Mouse (Mus musculus) CH12F3 (cell line): ENCODE measurements at regions not wholly inside any gene's neighbourhood (a gene's known extent, or its start where the extent isn't known, plus 50 kb on each side); places are given as distances from the start of the nearest gene placed in this dataset.

Source experiments
- in situ Hi-C: fragments of 300-500 bp; cut with MboI; formaldehyde crosslinking; loops from 2 replicates; pipeline ENCODE4 v1.14.3; 2020; ENCODE audit warnings: low sequenced_read_pairs

GRCm38 (mm10) chr3:52764166-52764565, 252.9 kb downstream of the Cog6 start:
- in situ Hi-C loops: no loop called here

DNA sequence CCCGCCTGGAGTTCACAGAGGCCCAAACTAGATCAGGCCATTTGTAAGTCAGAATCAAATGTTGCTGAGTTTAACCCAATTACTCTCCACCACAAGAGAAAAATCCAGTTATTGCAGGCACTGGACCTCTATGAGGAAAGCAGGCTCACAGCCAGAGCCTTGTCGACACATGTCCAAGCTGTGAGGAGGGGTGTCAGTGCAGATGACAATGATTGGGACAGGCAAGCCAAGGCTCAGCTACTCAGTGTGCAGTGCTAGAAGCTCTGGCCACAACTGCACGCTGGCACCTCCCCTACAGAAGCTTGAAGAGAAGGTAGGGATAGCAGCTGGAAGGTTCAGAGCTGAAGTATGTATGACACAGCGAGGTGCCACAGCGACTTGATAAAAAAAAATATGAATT, 253.4 kb downstream of the Cog6 start:
- in situ Hi-C loops: no loop called here

DNA sequence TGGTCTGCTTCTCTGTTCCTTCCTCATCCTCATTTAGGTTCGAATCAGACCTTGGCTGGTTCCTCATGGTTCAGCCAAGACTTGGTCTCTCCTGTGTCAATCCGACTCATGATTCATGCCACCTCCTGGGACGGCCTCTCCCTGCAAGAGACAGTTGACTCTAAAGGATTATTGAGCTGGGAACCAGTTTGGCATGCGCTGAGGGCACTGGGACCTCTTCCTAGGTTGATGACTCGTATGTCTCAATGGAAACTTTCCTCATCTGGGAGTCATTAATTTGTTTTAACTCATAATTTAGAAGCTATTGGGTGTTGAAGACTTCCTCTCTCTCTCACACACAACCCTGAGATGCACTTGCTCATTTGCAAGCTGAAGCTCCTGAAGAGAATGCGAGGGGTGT, 254.5 kb downstream of the Cog6 start:
- in situ Hi-C loops: no loop called here

GRCm38 (mm10) chr3:52759846-52760245, 257.2 kb downstream of the Cog6 start:
- in situ Hi-C loops: loop anchor here (10.0 kb wide), 1 partner anchor 495 kb away; the partner anchor contains the start of gene Foxo1

DNA sequence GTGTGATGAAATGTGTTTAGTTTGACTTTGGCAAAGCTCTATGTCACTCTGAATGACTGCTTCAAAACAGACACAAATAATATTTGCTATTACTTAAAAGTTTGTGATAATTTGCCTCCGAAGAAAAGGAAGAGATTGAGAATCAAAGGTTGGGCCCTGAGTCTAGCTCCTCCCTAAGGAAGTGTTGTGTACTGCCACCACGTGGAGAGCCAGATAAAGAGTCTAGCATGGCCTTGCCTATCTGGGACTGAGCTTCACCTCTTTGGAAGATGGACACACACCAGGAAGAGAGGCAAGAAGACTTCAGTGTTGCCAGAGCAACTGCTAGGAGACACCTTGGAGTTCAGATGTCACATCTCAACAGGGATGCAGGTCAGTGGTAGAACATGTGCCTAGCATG, 258.5 kb downstream of the Cog6 start:
- in situ Hi-C loops: loop anchor here (10.0 kb wide), 1 partner anchor 494 kb away; the partner anchor contains the start of gene Foxo1

DNA sequence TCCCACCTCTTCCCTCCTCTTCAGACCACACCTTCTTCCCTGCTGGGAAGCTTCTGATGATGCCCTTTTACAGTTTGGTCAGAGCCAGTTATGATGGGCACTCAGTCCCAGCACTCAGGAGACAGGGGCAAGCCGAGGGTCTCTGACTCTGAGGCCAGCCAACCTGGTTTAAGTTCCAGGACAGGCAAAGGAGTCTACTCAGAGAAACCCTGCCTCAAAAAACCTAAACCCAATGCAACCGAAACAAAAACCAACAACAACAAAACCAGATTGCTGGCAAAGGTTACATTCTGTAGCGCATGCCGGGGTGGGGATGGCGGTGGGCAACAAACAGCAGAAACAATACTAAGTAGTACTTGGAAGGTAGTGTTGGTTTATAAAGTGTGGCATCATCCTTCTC, 260.2 kb downstream of the Cog6 start:
- in situ Hi-C loops: loop anchor here (10.0 kb wide), 1 partner anchor 492 kb away; the partner anchor contains the start of gene Foxo1

- in situ Hi-C loops: loop anchor here (10.0 kb wide), 1 partner anchor 491 kb away; the partner anchor contains the start of gene Foxo1
Observed at GRCm38 (mm10) chr3:52756006-52756405, 261.0 kb downstream of the Cog6 start.

DNA sequence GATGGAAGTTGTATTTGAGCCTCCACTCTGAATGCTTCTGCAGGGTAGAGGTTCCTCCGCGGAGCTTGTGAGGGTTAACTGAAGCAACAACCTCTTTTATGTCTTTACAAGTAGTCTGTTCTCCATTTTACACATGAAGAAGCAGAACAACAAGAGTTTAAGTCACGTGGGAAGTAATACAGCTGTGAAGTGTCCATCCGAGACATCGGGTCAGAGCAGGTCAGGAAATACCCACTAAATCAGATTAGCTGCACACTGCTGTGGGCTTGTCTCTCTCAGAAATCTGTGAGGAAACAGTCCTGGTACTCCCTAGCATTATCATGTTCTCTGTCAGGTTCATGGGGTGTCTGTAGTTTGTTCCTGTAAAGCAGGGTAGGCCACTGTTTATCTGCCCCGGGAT, 262.1 kb downstream of the Cog6 start:
- in situ Hi-C loops: loop anchor here (10.0 kb wide), 1 partner anchor 490 kb away; the partner anchor contains the start of gene Foxo1

GRCm38 (mm10) chr3:52754401-52754800, 262.6 kb downstream of the Cog6 start:
- in situ Hi-C loops: loop anchor here (10.0 kb wide), 1 partner anchor 490 kb away; the partner anchor contains the start of gene Foxo1

DNA sequence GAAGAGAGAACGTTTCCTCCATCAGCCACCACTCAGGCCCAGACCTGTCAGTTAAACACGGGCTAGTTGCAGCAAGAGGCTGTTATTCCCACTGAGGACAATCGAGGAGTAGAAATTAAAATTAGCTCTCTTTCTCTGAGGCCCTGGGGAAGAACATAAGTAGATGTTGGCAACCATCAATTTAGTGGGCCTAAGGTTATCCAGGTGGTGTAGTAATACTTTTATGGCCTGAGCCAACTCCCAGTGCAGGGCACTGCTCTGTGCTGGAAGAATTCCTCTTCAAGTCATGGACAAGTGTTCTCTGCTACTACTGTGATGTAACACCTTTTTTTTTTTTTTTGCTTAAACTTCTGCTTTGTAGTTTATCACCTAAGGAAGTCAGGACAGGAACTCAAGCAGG, 270.1 kb downstream of the Cog6 start:
- in situ Hi-C loops: no loop called here

DNA sequence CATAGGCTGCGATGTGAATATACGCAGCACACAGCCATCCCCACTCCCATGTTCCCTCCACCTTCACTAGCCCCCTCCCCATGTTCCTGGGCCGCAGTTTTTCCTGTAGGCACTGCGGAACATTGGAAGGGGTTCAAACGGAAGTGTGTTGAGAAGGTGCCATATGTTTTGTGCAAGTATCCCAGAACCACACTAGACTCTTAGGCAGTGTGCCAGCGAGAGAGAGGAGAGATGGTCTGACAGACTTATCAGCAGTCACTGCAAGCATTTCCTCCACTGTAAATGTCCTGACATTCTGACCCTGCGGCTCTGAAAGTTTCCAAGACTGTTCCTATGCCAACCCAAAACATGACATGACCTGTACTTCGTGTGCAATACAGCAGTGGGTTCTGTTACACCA, 272.7 kb downstream of the Cog6 start:
- in situ Hi-C loops: no loop called here

GRCm38 (mm10) chr3:52740466-52741026, 276.5 kb downstream of the Cog6 start:
- in situ Hi-C loops: no loop called here

- in situ Hi-C loops: no loop called here
Observed at GRCm38 (mm10) chr3:52739526-52739925, 277.5 kb downstream of the Cog6 start.

DNA sequence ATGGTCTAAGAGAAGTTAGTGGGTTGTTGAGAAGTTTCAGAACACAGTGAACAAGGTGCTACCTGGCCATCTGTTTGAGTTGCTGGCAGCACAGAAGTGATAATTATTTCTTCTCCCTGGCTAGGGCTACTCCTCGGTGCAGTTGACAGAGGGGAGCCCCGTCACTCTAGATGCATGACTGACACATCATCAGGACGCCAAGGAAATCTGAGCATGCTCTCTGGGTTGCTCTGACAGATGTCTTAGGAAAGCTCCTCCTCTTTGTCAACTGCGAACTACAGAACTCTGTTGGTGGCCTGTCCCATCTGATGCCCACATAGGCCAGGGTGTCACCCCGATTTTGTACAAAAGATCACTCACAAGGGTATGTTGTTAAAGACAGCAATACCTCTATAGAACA, 278.7 kb downstream of the Cog6 start:
- in situ Hi-C loops: no loop called here

DNA sequence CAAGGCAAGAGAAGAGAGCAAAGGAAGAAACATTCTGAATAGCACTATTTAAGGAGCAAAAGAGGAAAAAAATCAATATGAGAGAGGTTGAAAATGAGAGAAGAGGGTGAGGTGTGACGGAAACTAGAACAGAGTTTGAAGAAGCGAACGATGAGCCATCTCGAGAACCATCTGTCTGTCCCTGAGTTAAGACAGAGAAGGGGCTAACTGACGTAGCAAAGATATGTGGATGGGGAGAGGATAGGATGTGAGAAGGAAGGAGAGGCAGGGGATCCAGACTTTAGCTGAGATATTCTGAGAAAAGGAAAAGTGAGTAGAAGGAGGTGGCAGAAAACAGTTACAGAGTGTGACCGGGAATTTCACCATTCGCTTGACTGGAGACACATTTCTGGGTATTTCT, 281.1 kb downstream of the Cog6 start:
- in situ Hi-C loops: no loop called here

DNA sequence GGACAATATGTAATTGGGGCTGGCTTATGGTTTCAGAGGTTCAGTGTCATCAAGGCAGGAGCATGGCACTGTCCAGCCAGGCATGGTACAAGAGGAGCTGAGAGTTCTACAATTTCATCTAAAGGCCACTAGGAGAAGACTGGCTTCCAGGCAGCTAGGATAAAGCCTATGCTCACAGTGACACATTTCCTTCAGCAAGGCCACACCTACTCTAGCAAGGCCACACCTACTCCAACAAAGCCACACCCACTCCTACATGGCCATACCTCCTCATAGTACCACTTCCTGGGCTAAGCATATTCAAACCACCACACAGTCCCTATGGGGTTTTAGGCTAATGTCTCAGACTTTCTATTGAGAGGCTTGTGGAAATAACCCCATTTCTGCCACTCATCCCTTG, 285.1 kb downstream of the Cog6 start:
- in situ Hi-C loops: no loop called here

GRCm38 (mm10) chr3:52731491-52731890, 285.5 kb downstream of the Cog6 start:
- in situ Hi-C loops: no loop called here

DNA sequence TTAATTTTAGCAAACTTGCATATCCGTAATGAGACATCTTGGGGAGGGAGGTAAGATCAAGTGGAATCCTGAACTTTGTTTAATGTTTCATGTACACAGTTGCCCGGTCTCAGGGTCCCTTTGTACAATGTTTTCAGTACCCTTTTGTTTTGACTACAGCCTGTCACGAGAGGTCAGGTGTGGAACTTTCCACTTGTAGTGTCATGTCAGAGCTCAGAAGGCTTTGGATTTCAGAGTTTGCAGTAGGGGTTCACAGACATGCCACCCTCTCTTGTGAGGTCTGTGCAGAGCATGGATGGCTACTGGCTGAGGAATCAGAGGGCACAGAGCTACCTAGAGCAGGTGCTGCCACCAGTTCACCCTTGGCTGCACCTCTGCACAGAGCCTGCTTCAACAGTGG, 287.3 kb downstream of the Cog6 start:
- in situ Hi-C loops: no loop called here

- in situ Hi-C loops: no loop called here
Observed at GRCm38 (mm10) chr3:52728860-52729259, 288.2 kb downstream of the Cog6 start.

DNA sequence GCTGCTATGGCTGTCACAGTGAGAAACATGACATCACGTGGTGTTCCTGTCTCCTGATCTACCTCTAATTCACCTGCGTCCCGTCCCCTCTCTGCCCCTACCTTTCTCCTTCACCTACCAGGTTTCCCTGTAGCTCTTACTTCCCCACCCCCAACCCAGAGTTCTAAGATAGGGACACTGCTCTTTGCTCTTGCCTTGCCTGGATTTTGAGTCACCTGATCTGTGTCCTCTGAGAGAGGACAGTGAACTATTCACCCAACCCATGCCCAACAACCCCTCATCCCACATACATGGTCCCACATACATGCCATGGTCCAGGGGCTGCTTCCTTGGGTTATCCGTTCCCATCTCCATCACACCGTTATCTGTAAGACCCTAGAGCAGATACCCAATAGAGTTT, 288.6 kb downstream of the Cog6 start:
- in situ Hi-C loops: no loop called here

GRCm38 (mm10) chr3:52724354-52724753, 292.7 kb downstream of the Cog6 start:
- in situ Hi-C loops: no loop called here

DNA sequence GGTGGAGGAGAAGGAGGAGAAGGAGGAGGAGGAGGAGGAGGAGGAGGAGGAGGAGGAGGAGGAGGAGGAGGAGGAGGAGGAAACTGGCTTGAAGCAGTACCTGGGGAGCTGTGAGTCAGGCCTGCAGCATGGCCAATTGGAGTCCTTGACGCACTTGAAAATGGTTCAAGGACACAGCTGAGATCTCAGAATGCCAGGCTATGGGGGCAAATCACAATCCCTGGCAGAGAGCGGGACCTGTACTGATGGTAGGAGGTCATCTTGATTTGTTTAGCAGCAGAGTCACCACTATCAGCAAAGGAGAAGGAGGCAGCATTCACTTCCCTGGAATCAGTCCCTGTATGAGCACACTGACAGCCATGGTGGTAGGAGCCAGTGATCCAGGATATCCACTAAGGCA, 294.1 kb downstream of the Cog6 start:
- in situ Hi-C loops: no loop called here

- in situ Hi-C loops: no loop called here
Observed at GRCm38 (mm10) chr3:52719181-52719580, 297.9 kb downstream of the Cog6 start.
